Mouse (Mus musculus): ENCODE data around the gene Hspa12a.

Hspa12a gene

GRCm38 (mm10) chr19:58818571-58819415 lies 124.7 kb downstream of the Hspa12a start:
- DNase-seq, result peak; percentile 26 to 55

GRCm38 (mm10) chr19:58817398-58817797 lies 126.1 kb downstream of the Hspa12a start:
- DNase-seq, result no peak

- peak; percentile 31 to 61 for DNase-seq
Measured at GRCm38 (mm10) chr19:58816453-58817041, 126.9 kb downstream of the Hspa12a start.

- no peak for DNase-seq
Measured at GRCm38 (mm10) chr19:58815179-58815922, 128.1 kb downstream of the Hspa12a start.

GRCm38 (mm10) chr19:58810536-58810935 lies 132.9 kb downstream of the Hspa12a start:
- no peak for DNase-seq

- DNase-seq, result no peak
Measured at GRCm38 (mm10) chr19:58808864-58809263, 134.6 kb downstream of the Hspa12a start.

- DNase-seq, result peak; percentile 75 to 86
Measured at GRCm38 (mm10) chr19:58806364-58806763, 137.1 kb downstream of the Hspa12a start.

- DNase-seq, result no peak
Measured at GRCm38 (mm10) chr19:58805191-58805779, 138.2 kb downstream of the Hspa12a start.

GRCm38 (mm10) chr19:58795114-58795669 lies 148.3 kb downstream of the Hspa12a start:
- no peak for DNase-seq

GRCm38 (mm10) chr19:58794284-58794683 lies 149.2 kb downstream of the Hspa12a start, which contains the start of gene 1700019N19Rik:
Gene 1700019N19Rik (minus strand): TSS chr19:58794461.
- DNase-seq, result no peak

- no peak for DNase-seq
Measured at GRCm38 (mm10) chr19:58789194-58789593, 154.3 kb downstream of the Hspa12a start.

- no peak for DNase-seq
Measured at GRCm38 (mm10) chr19:58783938-58784337, 159.5 kb downstream of the Hspa12a start.

- DNase-seq, result no peak
Measured at GRCm38 (mm10) chr19:58781566-58781965, 161.9 kb downstream of the Hspa12a start.

- no peak for DNase-seq
Measured at GRCm38 (mm10) chr19:58776461-58776860, 167.0 kb downstream of the Hspa12a start.

GRCm38 (mm10) chr19:58767329-58767728 lies 176.1 kb downstream of the Hspa12a start:
- DNase-seq, result no peak

- peak; percentile 64 to 74 for DNase-seq
Measured at GRCm38 (mm10) chr19:58762848-58763541, 180.5 kb downstream of the Hspa12a start.

- DNase-seq, result no peak
Measured at GRCm38 (mm10) chr19:58762316-58762715, 181.1 kb downstream of the Hspa12a start.

GRCm38 (mm10) chr19:58759423-58759822 lies 184.0 kb downstream of the Hspa12a start, which contains the start of gene Pnliprp2:
Gene Pnliprp2 (plus strand): TSS chr19:58759719.
- DNase-seq, result peak; percentile 71 to 76

GRCm38 (mm10) chr19:58758871-58759270 lies 184.6 kb downstream of the Hspa12a start:
- no peak for DNase-seq

- no peak for DNase-seq
Measured at GRCm38 (mm10) chr19:58751504-58751903, 191.9 kb downstream of the Hspa12a start.

- DNase-seq, result no peak
Measured at GRCm38 (mm10) chr19:58750822-58751221, 192.6 kb downstream of the Hspa12a start.

GRCm38 (mm10) chr19:58747498-58748000 lies 195.9 kb downstream of the Hspa12a start:
- no peak for DNase-seq

Data from kidney, postnatal 25 days (tissue).